Mouse (Mus musculus) left cerebral cortex, adult 11 months (tissue): ENCODE measurements around the gene Gm21541.
"Not testable (repeated sequence)": the region's sequence is repeated elsewhere in the genome, so short reads cannot be mapped to it uniquely, and the experiment has no call there.

ENCODE experiments used
- DNase-seq: peaks from one replicate; pipeline ENCODE4 v3.0.0; 2022; ENCODE audit warnings: low spot score

The Gm21541 gene

DNA sequence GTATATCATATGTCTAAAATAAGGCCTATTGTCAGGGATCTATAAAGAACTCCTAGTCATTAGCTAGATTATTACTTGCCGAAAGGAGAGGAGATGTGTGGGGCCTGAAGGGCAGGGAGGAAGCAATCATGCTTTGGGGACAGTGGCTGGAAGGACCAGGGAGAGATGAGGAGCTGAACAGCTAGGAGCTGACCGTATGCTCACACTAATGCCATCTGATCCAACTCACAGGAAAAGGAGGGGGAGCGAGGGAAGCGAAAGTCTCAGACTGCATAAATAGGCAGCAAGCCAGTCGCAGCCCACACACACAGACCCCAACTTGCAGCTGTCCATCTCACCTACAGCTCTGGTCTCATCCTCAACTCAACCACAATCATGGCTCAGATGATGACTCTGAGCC, at the start of gene Gm21541:
Gene Gm21541 (plus strand): TSS at position 301 of the 400 bp plus-strand sequence.
- DNase-seq, result not testable (repeated sequence)

DNA sequence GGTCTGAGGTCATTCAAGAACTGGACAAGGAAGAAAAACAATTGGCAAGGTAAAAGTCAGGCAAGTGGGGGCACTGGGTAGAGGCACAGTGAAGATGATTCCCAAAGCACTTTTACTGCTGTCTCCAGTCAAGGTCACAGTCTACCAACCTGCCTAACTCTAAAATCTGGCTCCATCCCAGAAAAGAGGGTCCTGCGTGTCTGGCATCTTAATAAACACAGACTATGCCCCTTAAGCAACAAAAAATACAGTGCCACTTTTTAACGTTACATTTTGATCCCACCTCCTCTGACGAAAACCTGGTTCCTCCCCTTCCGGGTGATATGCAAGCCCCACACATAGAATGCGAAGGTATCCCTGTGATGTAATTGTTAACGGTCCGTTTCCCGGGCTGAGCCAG, 37.9 kb downstream of the Gm21541 start, which contains the start of gene Gm20878:
Gene Gm20878 (plus strand): TSS at position 301 of the 400 bp plus-strand sequence.
- DNase-seq, result not testable (repeated sequence)
